Mouse (Mus musculus): ENCODE data around the gene Hus1b.

The Hus1b gene

GRCm38 (mm10) chr13:30947540-30947939 is at the start of gene Hus1b:
TSS of gene Hus1b (minus strand) at chr13:30947759.
- in situ Hi-C loops (cut with MboI; ENCODE audit: unreplicated experiment in 2 of 2): no loop called here

DNA sequence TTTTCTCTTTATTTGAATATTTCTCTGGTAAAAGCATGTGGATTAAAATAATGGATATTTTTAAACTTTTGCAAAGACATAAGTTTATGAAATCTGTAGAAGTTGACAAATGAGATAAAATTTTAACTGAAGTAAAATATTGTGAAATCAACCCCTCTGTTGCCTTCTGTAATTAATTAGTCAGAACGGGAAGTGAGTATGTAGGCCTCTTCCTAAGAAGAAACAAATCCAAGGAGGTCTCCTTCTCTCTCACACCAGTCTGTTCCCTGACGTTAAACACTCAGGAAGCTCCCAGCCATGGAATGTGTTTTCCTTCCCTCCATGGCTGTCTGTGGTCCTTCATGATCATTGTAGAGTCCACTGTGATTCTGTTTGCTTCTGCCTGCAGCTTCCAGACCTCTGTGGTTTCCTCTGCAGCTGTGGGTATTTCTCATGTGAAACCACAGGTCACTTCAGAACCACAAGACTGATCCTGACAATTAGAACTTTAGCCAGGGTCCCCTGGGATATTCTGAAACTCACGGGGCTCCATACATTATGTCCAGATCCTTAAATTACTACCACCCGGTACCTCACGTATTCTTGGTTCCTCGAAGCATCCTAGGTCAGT is 46.8 kb upstream of the Hus1b start:
- in situ Hi-C loops (cut with MboI; ENCODE audit: unreplicated experiment in 2 of 2): loop anchor here in 1 of 2 experiments (10.0 kb wide), 1 partner anchor 80 kb away; no protein-coding TSS in a partner anchor

DNA sequence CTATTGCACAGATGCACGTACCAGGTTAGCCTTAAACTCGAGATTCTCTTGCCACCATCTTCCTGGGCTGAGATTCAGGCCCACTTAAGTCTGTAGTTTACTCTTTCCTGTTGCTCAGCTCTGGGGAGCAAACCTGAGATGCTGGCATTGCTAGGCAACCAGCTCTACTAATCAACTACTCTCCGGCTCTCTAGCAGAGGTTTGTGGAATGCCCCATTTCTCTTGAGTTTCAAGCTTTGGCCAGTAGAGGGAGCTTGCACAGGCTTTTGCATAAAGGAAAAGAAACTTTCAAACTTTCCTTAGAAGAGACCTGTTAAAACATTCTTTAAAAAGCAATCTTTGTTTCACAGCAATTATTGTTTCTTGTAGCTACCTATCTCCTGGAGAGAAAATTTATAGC is 46.3 kb upstream of the Hus1b start:
- in situ Hi-C loops (cut with MboI; ENCODE audit: unreplicated experiment in 2 of 2): loop anchor here in 1 of 2 experiments (10.0 kb wide), 1 partner anchor 81 kb away; no protein-coding TSS in a partner anchor

GRCm38 (mm10) chr13:30990233-30990632 is 42.7 kb upstream of the Hus1b start:
- in situ Hi-C loops (cut with MboI; ENCODE audit: unreplicated experiment in 2 of 2): loop anchor here in 1 of 2 experiments (10.0 kb wide), 1 partner anchor 85 kb away; no protein-coding TSS in a partner anchor

DNA sequence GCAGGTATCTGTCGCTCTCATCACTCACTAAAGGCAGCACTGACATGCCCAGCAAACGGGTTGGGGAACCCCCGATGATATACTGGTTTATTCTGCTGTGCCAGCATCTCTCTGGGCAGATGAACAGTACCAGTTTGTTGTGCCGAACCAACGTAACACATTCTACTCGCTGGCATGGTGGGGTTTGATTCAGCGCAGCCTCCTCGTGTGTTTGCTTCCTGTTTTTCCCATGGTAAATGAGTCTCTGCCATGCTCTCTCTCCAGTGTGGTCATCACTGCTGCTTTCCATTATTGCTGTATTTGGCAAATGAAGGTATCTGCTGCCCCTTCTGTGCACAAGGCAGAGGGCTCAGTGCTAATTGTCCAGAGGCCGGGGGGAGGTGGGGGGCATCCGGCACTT is 42.2 kb upstream of the Hus1b start:
- in situ Hi-C loops (cut with MboI; ENCODE audit: unreplicated experiment in 2 of 2): loop anchor here (10.0 kb wide), 3 partner anchors 85 to 235 kb away; no protein-coding TSS in a partner anchor

DNA sequence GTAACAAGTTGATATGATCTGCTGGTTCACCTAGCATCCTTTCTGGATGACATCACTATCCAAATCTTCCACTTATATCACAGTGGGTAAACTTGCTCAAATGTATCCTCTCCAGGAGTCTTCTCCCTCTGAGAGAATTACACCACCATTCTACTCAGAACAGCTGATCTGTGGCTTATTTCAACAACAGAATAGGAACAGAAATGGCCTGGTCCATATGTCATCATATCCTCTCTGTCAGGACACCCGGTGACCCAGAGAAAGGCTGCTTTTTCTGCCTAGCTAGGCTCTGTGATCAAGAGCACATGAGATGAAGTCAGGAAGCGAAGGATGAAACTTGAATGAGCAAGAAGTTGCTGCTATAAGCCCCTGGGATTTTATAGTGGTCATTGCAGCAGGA is 40.1 kb upstream of the Hus1b start:
- in situ Hi-C loops (cut with MboI; ENCODE audit: unreplicated experiment in 2 of 2): loop anchor here (10.0 kb wide), 2 partner anchors 93 to 233 kb away; no protein-coding TSS in a partner anchor

- in situ Hi-C loops (cut with MboI; ENCODE audit: unreplicated experiment in 2 of 2): loop anchor here (10.0 kb wide), 2 partner anchors 92 to 232 kb away; no protein-coding TSS in a partner anchor
Measured at GRCm38 (mm10) chr13:30986934-30987455, 39.4 kb upstream of the Hus1b start.

- in situ Hi-C loops (cut with MboI; ENCODE audit: unreplicated experiment in 2 of 2): loop anchor here (10.0 kb wide), 2 partner anchors 91 to 231 kb away; no protein-coding TSS in a partner anchor
Measured at GRCm38 (mm10) chr13:30985598-30986466, 38.3 kb upstream of the Hus1b start.

GRCm38 (mm10) chr13:30985275-30985597 is 37.7 kb upstream of the Hus1b start:
- in situ Hi-C loops (cut with MboI; ENCODE audit: unreplicated experiment in 2 of 2): loop anchor here (10.0 kb wide), 2 partner anchors 90 to 230 kb away; no protein-coding TSS in a partner anchor

- in situ Hi-C loops (cut with MboI; ENCODE audit: unreplicated experiment in 2 of 2): loop anchor here (5.0 to 10.0 kb wide), 4 partner anchors 84 to 429 kb away; no protein-coding TSS in a partner anchor
Measured at GRCm38 (mm10) chr13:30981666-30982065, 34.1 kb upstream of the Hus1b start.

GRCm38 (mm10) chr13:30978224-30978623 is 30.7 kb upstream of the Hus1b start:
- in situ Hi-C loops (cut with MboI; ENCODE audit: unreplicated experiment in 2 of 2): loop anchor here (5.0 to 10.0 kb wide), 2 partner anchors 411 to 647 kb away; partner anchors contain the start of gene Foxf2 (in 1 of the 2)

DNA sequence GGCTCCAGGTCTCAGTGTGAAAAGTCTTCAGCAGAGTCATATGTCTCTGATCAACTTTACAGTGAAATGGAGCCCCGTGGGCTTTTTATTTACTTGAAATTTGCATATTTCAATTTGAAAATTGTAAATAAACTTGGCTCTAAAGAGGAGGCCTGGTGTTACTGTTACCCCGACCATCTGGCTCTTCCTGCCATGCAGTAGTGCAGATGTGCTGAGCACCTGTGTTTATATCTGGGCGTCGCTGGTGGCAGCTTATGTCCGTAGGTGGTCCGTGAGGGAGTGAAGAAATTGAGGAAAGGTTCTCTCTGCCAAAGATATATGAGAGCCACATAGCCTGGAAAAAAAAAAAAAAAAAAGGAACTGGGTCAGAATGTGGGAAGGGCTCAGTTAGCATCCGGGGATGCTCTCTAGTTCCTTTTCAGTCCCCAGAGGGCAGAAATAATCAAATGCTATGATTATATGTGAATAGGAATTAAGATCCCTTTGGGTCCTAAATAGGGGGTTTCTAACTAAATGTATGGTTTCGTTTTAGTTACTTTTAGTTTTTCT is 29.1 kb upstream of the Hus1b start:
- in situ Hi-C loops (cut with MboI; ENCODE audit: unreplicated experiment in 2 of 2): loop anchor here (5.0 to 10.0 kb wide), 2 partner anchors 409 to 648 kb away; partner anchors contain the start of gene Foxf2 (in 1 of the 2)

DNA sequence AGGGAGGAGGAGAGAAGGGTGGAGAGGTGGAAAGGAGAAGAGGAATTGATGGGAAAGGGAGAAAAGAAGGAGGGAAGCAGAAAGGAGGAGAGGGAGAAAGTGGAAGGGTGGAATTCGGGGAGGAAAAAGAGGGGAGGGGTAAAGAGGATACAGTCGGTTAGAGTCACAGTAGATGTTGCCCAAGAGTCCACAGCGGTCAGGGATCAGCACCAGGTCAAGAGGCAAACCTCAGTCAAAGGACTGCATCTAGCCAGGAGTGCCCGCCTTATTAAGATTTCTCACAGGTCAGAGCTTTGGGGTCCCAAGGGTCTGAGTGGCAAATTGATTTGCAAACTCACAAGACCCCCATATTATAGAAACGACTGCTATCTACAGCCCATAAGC is 26.7 kb upstream of the Hus1b start:
- in situ Hi-C loops (cut with MboI; ENCODE audit: unreplicated experiment in 2 of 2): loop anchor here in 1 of 2 experiments (10.0 kb wide), 1 partner anchor 651 kb away; the partner anchor contains the start of gene Foxf2

DNA sequence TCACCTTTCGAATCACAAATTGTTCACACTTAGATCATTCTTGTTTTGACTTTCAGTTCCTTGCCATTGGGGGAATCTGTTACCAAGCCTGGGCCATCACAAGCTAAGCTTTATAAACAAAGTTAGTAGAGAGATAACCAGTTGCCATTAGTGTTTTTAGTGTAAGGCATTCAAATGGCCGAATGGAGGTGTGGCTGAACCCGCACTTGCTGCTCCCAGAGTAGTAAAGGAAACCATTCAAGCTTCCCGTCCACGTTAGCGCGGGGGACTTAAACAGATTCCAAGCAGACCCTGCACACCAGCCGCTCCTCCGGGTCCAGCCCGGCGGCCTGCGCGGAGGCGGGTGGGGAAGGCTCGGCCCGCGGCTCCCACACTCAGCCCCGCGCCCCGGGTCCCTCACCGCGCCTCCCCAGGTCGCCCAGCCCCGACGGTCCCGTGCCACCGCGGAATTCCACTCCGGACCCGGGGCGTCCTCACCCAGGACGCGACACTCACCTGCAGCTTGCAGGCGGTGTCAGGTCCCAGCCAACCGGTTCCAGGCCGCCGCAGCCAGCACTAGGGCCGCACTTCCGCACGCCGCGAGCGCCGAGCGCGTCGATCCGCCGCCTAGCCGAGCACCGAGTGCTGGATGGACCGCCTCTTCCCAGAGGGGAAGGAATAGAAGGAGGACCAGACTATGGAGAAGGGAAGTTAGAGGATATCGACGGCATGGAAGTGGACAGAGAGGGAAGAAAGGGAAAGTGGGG is 26.1 kb upstream of the Hus1b start, which contains the start of the genes Exoc2 and Gm5447:
Exoc2 (minus strand) TSS at position 593 of the 746 bp plus-strand sequence.
Gm5447 (plus strand) TSS at position 704 of the 746 bp plus-strand sequence.
- in situ Hi-C loops (cut with MboI; ENCODE audit: unreplicated experiment in 2 of 2): loop anchor here in 1 of 2 experiments (10.0 kb wide), 1 partner anchor 651 kb away; the partner anchor contains the start of gene Foxf2

GRCm38 (mm10) chr13:30972102-30972501 is 24.5 kb upstream of the Hus1b start:
- in situ Hi-C loops (cut with MboI; ENCODE audit: unreplicated experiment in 2 of 2): loop anchor here in 1 of 2 experiments (10.0 kb wide), 1 partner anchor 653 kb away; the partner anchor contains the start of gene Foxf2

DNA sequence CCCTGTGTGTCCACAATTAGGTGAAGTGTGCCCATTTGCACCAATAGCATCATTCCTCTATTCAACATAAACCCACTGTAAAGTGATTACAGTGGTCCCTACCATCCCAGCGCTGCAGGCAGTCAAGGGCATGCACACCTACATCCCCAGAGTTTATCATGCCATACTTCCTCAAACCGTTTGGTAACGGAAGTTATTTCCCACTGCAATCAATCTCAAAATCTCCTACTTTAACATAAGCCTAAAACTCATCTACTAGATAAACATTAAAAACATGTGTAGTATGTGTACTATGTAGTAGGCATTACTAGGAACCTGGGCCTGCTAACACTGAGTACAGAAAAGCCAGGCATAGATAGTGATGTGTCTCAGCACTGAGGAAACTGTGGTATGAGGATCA is 23.5 kb upstream of the Hus1b start:
- in situ Hi-C loops (cut with MboI; ENCODE audit: unreplicated experiment in 2 of 2): loop anchor here in 1 of 2 experiments (10.0 kb wide), 1 partner anchor 654 kb away; the partner anchor contains the start of gene Foxf2

DNA sequence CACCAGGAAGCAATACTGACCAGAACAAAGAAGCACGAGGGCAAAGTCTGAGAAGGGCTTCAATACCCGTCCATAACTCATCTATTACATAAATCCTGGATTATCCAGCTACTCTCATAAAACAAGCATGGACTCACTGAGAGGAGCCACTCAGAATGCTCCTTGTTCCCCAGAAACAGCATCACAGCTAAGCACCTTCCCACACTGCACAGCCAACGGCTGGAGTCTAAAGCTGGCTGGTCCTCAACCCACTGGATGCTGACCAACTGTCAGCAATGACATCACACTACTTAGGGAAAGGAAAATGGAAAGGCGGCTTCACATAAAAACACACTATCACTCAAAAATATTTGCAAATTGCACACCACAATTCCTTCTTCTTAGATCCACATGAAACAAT is 20.8 kb upstream of the Hus1b start:
- in situ Hi-C loops (cut with MboI; ENCODE audit: unreplicated experiment in 2 of 2): no loop called here

GRCm38 (mm10) chr13:30966507-30966911 is 18.9 kb upstream of the Hus1b start:
- in situ Hi-C loops (cut with MboI; ENCODE audit: unreplicated experiment in 2 of 2): no loop called here

GRCm38 (mm10) chr13:30961932-30962331 is 14.4 kb upstream of the Hus1b start:
- in situ Hi-C loops (cut with MboI; ENCODE audit: unreplicated experiment in 2 of 2): no loop called here
